Mouse (Mus musculus) kidney, postnatal 0 days (tissue): ENCODE measurements at regions not wholly inside any gene's neighbourhood (a gene's known extent, or its start where the extent isn't known, plus 50 kb on each side); places are given as distances from the start of the nearest gene placed in this dataset.

Source experiments
- ATAC-seq: fragments of 200-750 bp; cut with Nextera tagmentation; replicated peaks from 2 replicates; pipeline ENCODE4 v1.8.0; 2017; ENCODE audit warnings: low read depth, moderate number of reproducible peaks, moderate TSS enrichment, moderate library complexity; ENCODE audit not compliant: low FRiP score
- DNase-seq: peaks from one replicate; pipeline ENCODE4 v3.0.0-alpha.2; 2016; ENCODE audit warnings: low spot score
- H3K27ac ChIP-seq: fragments of 300-500 bp; sonication (generic); 2 replicates; pipeline ENCODE4 v1.5.1; 2014; ENCODE audit warnings: mild to moderate bottlenecking
- H3K27me3 ChIP-seq: fragments of 300-500 bp; sonication (generic); 2 replicates; pipeline ENCODE4 v1.6.1; 2014; ENCODE audit warnings: low read length, mixed read lengths; ENCODE audit not compliant: insufficient read depth
- H3K36me3 ChIP-seq: fragments of 300-500 bp; sonication (generic); 2 replicates; pipeline ENCODE4 v1.6.1; 2014; ENCODE audit warnings: low read length, mixed read lengths; ENCODE audit not compliant: insufficient read depth
- H3K4me1 ChIP-seq: fragments of 300-500 bp; sonication (generic); replicated peaks from 2 replicates; pipeline ENCODE4 v1.6.1; 2014; ENCODE audit warnings: antibody characterized with exemption, low read length, mixed read lengths; ENCODE audit not compliant: insufficient read depth
- H3K4me2 ChIP-seq: fragments of 300-500 bp; sonication (generic); 2 replicates; pipeline ENCODE4 v1.6.1; 2014; ENCODE audit warnings: mild to moderate bottlenecking, low read length, moderate library complexity, mixed read lengths
- H3K4me3 ChIP-seq: fragments of 300-500 bp; sonication (generic); replicated peaks from 2 replicates; pipeline ENCODE4 v1.5.1; 2014; ENCODE audit warnings: low read depth, low read length
- H3K9ac ChIP-seq: fragments of 300-500 bp; sonication (generic); 2 replicates; pipeline ENCODE4 v1.6.1; 2014; ENCODE audit warnings: low read depth, low read length
- H3K9me3 ChIP-seq: fragments of 300-500 bp; sonication (generic); replicated peaks from 2 replicates; pipeline ENCODE4 v1.6.1; 2016; ENCODE audit warnings: low read length, inconsistent platforms, mixed read lengths
- CTCF ChIP-seq: IDR thresholded peaks from 2 replicates; pipeline ENCODE4 v1.5.1; 2016; ENCODE audit warnings: antibody characterized with exemption, low read depth, mild to moderate bottlenecking, moderate library complexity
- WGBS: fragments of 180-500 bp; shearing (Covaris S2); extraction: QIAGEN DNeasy Blood & Tissue Kit; methylation state at CpG from one replicate; pipeline ENCODE4 v1.1.7; 2014; 5-methylcytosine and 5-hydroxymethylcytosine counted together

- Histone ChIP-seq H3K4me2 (no peak overlapping the region), H3K4me1 (no peaks in the 10 kb centered on the region), H3K36me3 (no peaks in the 10 kb centered on the region), H3K9me3 (no peaks in the 10 kb centered on the region), H3K9ac (no peak overlapping the region), H3K4me3 (no peak overlapping the region), H3K27me3 (no peaks in the 10 kb centered on the region), H3K27ac (no peak overlapping the region)
- ATAC-seq = no peak
- 56% methylated on average over 6 of the region's 6 CpGs for WGBS
- no peak for TF ChIP-seq CTCF
- DNase-seq = no peak
Measured at GRCm38 (mm10) chr10:126492211-126492610, 408.9 kb downstream of the Atp23 start.

- Histone ChIP-seq H3K4me1 (no peaks in the 10 kb centered on the region), H3K27me3 (no peaks in the 10 kb centered on the region), H3K4me3 (no peak overlapping the region), H3K9me3 (no peaks in the 10 kb centered on the region), H3K4me2 (no peak overlapping the region), H3K9ac (no peak overlapping the region), H3K36me3 (no peaks in the 10 kb centered on the region), H3K27ac (no peak overlapping the region)
- TF ChIP-seq CTCF = no peak
- DNase-seq (no peak), ATAC-seq (no peak)
- WGBS = 84% methylated on average over 7 of the region's 7 CpGs
Measured at GRCm38 (mm10) chr10:126485129-126485528, 416.0 kb downstream of the Atp23 start.

- no peak for TF ChIP-seq CTCF
- H3K4me3 ChIP-seq = no peak overlapping the region
- H3K27ac ChIP-seq = no peak overlapping the region
- no peak overlapping the region for H3K9ac ChIP-seq
- H3K27me3 ChIP-seq = no peaks in the 10 kb centered on the region
- 82% methylated on average over 2 of the region's 2 CpGs for WGBS
- DNase-seq (no peak), ATAC-seq (no peak)
- H3K4me1 ChIP-seq = no peaks in the 10 kb centered on the region
- H3K4me2 ChIP-seq = no peak overlapping the region
- H3K36me3 ChIP-seq = no peaks in the 10 kb centered on the region
- no peaks in the 10 kb centered on the region for H3K9me3 ChIP-seq
Measured at GRCm38 (mm10) chr10:126483479-126483878, 417.7 kb downstream of the Atp23 start.

- ATAC-seq (no peak), DNase-seq (no peak)
- no peak overlapping the region for H3K4me3 ChIP-seq
- no peak overlapping the region for H3K9ac ChIP-seq
- H3K4me2 ChIP-seq = no peak overlapping the region
- no peak for TF ChIP-seq CTCF
- H3K27ac ChIP-seq = no peak overlapping the region
- no peaks in the 10 kb centered on the region for H3K4me1 ChIP-seq
- no peaks in the 10 kb centered on the region for H3K36me3 ChIP-seq
- no peaks in the 10 kb centered on the region for H3K27me3 ChIP-seq
- no peaks in the 10 kb centered on the region for H3K9me3 ChIP-seq
Measured at GRCm38 (mm10) chr10:126480382-126480781, 420.8 kb downstream of the Atp23 start.

- no peak overlapping the region for H3K9ac ChIP-seq
- no peak for ATAC-seq
- H3K27me3 ChIP-seq = no peaks in the 10 kb centered on the region
- no peak overlapping the region for H3K27ac ChIP-seq
- no peak for TF ChIP-seq CTCF
- no peak for DNase-seq
- H3K36me3 ChIP-seq = no peaks in the 10 kb centered on the region
- H3K4me3 ChIP-seq = no peak overlapping the region
- no peaks in the 10 kb centered on the region for H3K9me3 ChIP-seq
- H3K4me1 ChIP-seq = no peaks in the 10 kb centered on the region
- no peak overlapping the region for H3K4me2 ChIP-seq
- WGBS = 53% methylated on average over 2 of the region's 2 CpGs
Measured at GRCm38 (mm10) chr10:126479743-126480142, 421.4 kb downstream of the Atp23 start.

- no peaks in the 10 kb centered on the region for H3K9me3 ChIP-seq
- no peaks in the 10 kb centered on the region for H3K4me1 ChIP-seq
- DNase-seq (no peak), ATAC-seq (peak; percentile 81)
- no peaks in the 10 kb centered on the region for H3K27me3 ChIP-seq
- H3K4me3 ChIP-seq = no peak overlapping the region
- H3K27ac ChIP-seq = no peak overlapping the region
- WGBS = 38% methylated on average over 6 of the region's 6 CpGs
- no peak for TF ChIP-seq CTCF
- no peak overlapping the region for H3K4me2 ChIP-seq
- no peak overlapping the region for H3K9ac ChIP-seq
- no peaks in the 10 kb centered on the region for H3K36me3 ChIP-seq
Measured at GRCm38 (mm10) chr10:126473050-126473719, 428.0 kb downstream of the Atp23 start.
